Mouse (Mus musculus): Measurements from ENCODE around the gene N4bp1. TPM values are rescaled to one million over a fixed set of nuclear protein-coding genes. Genes with fewer than 3 reads are reported as not detected.

Gene N4bp1
- polyA plus RNA-seq, 1 experiment from 2014 or later = 9.8 TPM

- Histone ChIP-seq H3K9me3 (replicated peaks) (no peaks in the 10 kb centered on the region), H3K36me3 (ENCODE audit: poor library complexity, severe bottlenecking) (no peaks in the 10 kb centered on the region), H3K4me1 (no peaks in the 10 kb centered on the region), H3K27me3 (no peaks in the 10 kb centered on the region), H3K4me2 (no peak overlapping the region), H3K27ac (no peak overlapping the region), H3K9ac (no peak overlapping the region), H3K4me3 (no peak overlapping the region)
- no peak for ATAC-seq
- 87% methylated on average over 9 of the region's 9 CpGs for WGBS
Observed at GRCm38 (mm10) chr8:86766548-86767211, 118.4 kb downstream of the N4bp1 start.

DNA sequence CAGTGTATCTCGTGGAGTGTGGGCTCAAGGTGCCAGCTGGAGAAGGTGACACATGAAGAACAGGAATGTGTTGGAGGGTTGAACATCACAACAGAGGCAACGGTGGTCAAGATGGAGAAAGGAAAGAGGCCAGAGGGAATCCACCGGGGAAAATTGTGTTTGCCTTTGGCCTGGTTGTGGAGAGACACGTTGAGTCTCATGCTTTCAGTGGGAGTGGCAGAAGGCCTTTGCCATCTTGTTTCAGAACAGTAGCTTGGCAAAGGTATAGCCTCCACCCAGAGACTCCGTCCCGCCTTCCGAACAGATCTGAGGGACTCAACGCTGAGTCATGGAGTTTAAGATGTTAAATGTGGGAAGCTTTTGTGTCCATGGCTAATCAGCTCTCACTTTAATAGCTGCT is 119.4 kb downstream of the N4bp1 start:
- Histone ChIP-seq H3K4me3 (no peak overlapping the region), H3K4me1 (no peaks in the 10 kb centered on the region), H3K36me3 (ENCODE audit: poor library complexity, severe bottlenecking) (no peaks in the 10 kb centered on the region), H3K9me3 (replicated peaks) (no peaks in the 10 kb centered on the region), H3K9ac (no peak overlapping the region), H3K4me2 (no peak overlapping the region), H3K27ac (no peak overlapping the region), H3K27me3 (no peaks in the 10 kb centered on the region)
- no peak for ATAC-seq
- WGBS = 94% methylated on average over 8 of the region's 8 CpGs

- WGBS = 92% methylated on average over 10 of the region's 10 CpGs
- Histone ChIP-seq H3K36me3 (ENCODE audit: poor library complexity, severe bottlenecking) (no peaks in the 10 kb centered on the region), H3K27me3 (no peaks in the 10 kb centered on the region), H3K4me3 (no peak overlapping the region), H3K4me2 (no peak overlapping the region), H3K4me1 (no peaks in the 10 kb centered on the region), H3K9ac (no peak overlapping the region), H3K9me3 (replicated peaks) (no peaks in the 10 kb centered on the region), H3K27ac (no peak overlapping the region)
- no peak for ATAC-seq
Observed at GRCm38 (mm10) chr8:86765155-86765554, 119.9 kb downstream of the N4bp1 start.

DNA sequence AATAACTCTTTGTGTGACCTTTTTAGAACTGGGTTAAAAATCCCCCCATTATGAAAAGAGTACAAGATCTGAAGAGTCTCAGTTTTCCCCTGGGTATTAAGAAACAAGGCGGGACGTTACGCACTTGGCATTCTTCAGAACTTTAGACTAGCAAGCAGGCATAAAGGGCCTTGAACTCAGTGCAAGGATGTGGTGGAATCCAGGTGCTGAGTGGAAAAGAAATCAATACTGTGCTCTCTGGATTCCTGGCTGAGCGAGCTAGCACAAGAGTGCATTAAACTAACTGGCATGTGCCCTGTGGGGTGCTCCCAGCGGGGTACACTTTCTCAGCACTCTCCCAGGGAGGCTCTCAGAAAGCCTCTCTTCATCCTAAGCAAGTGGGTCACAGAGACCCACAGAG is 122.3 kb downstream of the N4bp1 start:
- Histone ChIP-seq H3K9me3 (replicated peaks) (no peaks in the 10 kb centered on the region), H3K4me3 (no peak overlapping the region), H3K4me1 (no peaks in the 10 kb centered on the region), H3K27me3 (no peaks in the 10 kb centered on the region), H3K9ac (no peak overlapping the region), H3K27ac (no peak overlapping the region), H3K36me3 (ENCODE audit: poor library complexity, severe bottlenecking) (no peaks in the 10 kb centered on the region), H3K4me2 (no peak overlapping the region)
- 54% methylated on average over 5 of the region's 5 CpGs for WGBS
- no peak for ATAC-seq

DNA sequence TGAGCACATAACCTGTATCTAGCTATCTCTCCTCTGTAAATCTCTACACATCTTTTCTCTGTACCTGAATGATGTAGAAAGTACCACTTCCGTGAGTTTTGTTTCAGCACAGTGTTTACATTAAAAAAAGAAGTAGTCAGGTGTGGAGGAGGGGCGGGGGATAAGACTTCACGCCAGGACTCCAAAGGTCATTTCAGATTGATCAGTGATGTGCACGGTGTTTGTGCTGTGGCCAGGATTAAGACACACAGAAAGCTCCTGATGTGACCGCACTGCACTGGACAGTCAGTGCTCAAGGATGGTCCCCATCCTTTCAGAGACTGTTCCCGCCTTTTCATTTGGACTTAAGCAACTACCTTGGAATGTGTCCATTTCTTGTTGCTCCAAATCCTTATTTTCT is 124.3 kb downstream of the N4bp1 start:
- Histone ChIP-seq H3K9ac (no peak overlapping the region), H3K9me3 (replicated peaks) (no peaks in the 10 kb centered on the region), H3K4me3 (no peak overlapping the region), H3K4me2 (no peak overlapping the region), H3K27me3 (no peaks in the 10 kb centered on the region), H3K4me1 (peaks cover 10% of the 10 kb centered on the region), H3K27ac (no peak overlapping the region), H3K36me3 (ENCODE audit: poor library complexity, severe bottlenecking) (no peaks in the 10 kb centered on the region)
- 47% methylated on average over 6 of the region's 6 CpGs for WGBS
- ATAC-seq = no peak

GRCm38 (mm10) chr8:86759090-86759491 is 126.0 kb downstream of the N4bp1 start:
- ATAC-seq = no peak
- Histone ChIP-seq H3K27me3 (no peaks in the 10 kb centered on the region), H3K4me2 (no peak overlapping the region), H3K9ac (no peak overlapping the region), H3K36me3 (ENCODE audit: poor library complexity, severe bottlenecking) (no peaks in the 10 kb centered on the region), H3K4me1 (peaks cover 10% of the 10 kb centered on the region), H3K4me3 (no peak overlapping the region), H3K27ac (no peak overlapping the region), H3K9me3 (replicated peaks) (no peaks in the 10 kb centered on the region)
- WGBS = 72% methylated on average over 4 of the region's 4 CpGs

DNA sequence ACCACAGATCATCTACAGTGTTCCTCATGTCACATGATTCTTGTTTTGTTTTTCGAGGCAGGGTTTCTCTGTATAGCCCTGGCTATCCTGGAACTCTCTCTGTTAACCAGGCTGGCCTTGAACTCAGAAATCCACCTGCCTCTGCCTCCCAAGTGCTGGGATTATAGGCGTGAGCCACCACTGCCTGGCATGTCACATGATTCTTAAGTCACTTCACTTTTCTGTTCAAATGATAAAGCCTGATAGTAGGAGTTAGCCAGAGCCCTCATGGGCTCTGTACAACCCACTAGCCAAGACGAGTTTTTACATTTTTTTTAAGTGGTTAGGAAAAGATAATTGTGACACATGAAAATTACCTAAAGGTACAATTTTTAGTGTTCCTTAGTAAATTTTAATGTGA is 126.4 kb downstream of the N4bp1 start:
- ATAC-seq = no peak
- H3K4me3 ChIP-seq = no peak overlapping the region
- no peaks in the 10 kb centered on the region for H3K9me3 ChIP-seq (replicated peaks)
- no peak overlapping the region for H3K4me2 ChIP-seq
- H3K9ac ChIP-seq = no peak overlapping the region
- no peaks in the 10 kb centered on the region for H3K27me3 ChIP-seq
- H3K27ac ChIP-seq = no peak overlapping the region
- peaks cover 10% of the 10 kb centered on the region for H3K4me1 ChIP-seq
- H3K36me3 ChIP-seq (ENCODE audit: poor library complexity, severe bottlenecking) = no peaks in the 10 kb centered on the region
- WGBS = 81% methylated on average over 3 of the region's 3 CpGs

Other genes with a start within 250 kb of the N4bp1 start
- 5.7 and 7.9 TPM in 2 replicates for gene Gm10638, start 139.6 kb downstream of the N4bp1 start, polyA plus RNA-seq (2015; fragmentation: Nextera tagmentation; extraction: Ambion mirVana)
- 87.9 and 89.6 TPM in 2 replicates for gene Siah1a, start 139.3 kb downstream of the N4bp1 start, polyA plus RNA-seq (2015; fragmentation: Nextera tagmentation; extraction: Ambion mirVana)